Mouse (Mus musculus) liver, embryonic 13.5 days (tissue): Measurements from ENCODE around the gene Slc39a11. TPM values are rescaled to one million over a fixed set of nuclear protein-coding genes. Genes with fewer than 3 reads are reported as not detected.

Source experiments
- ATAC-seq: fragments of 200-750 bp; cut with Nextera tagmentation; 2 replicates; pipeline ENCODE4 v1.8.0; 2017; ENCODE audit warnings: low read depth, mild to moderate bottlenecking, moderate number of reproducible peaks, moderate library complexity
- DNase-seq: peaks from one replicate; pipeline ENCODE4 v3.0.0; 2022
- H3K27ac ChIP-seq: fragments of 300-500 bp; sonication (generic); 2 replicates; pipeline ENCODE4 v1.5.1; 2015; ENCODE audit warnings: moderate library complexity, mild to moderate bottlenecking, inconsistent platforms
- H3K27me3 ChIP-seq: fragments of 300-500 bp; sonication (generic); 2 replicates; pipeline ENCODE4 v1.6.1; 2015; ENCODE audit warnings: mild to moderate bottlenecking, inconsistent platforms
- H3K36me3 ChIP-seq: fragments of 300-500 bp; sonication (generic); 2 replicates; pipeline ENCODE4 v1.6.1; 2015; ENCODE audit warnings: mild to moderate bottlenecking, inconsistent platforms
- H3K4me1 ChIP-seq: fragments of 300-500 bp; sonication (generic); replicated peaks from 2 replicates; pipeline ENCODE4 v1.6.1; 2015; ENCODE audit warnings: inconsistent platforms
- H3K4me2 ChIP-seq: fragments of 300-500 bp; sonication (generic); 2 replicates; pipeline ENCODE4 v1.6.1; 2015; ENCODE audit warnings: inconsistent platforms, mild to moderate bottlenecking, moderate library complexity
- H3K4me3 ChIP-seq: fragments of 300-500 bp; sonication (generic); replicated peaks from 2 replicates; pipeline ENCODE4 v1.5.1; 2015; ENCODE audit warnings: mild to moderate bottlenecking, inconsistent platforms
- H3K9ac ChIP-seq: fragments of 300-500 bp; sonication (generic); 2 replicates; pipeline ENCODE4 v1.6.1; 2015; ENCODE audit warnings: mild to moderate bottlenecking, inconsistent platforms
- H3K9me3 ChIP-seq: fragments of 300-500 bp; sonication (generic); replicated peaks from 2 replicates; pipeline ENCODE4 v1.6.1; 2016; ENCODE audit warnings: inconsistent platforms
- WGBS: fragments of 180-500 bp; shearing (Covaris S2); methylation state at CpG from one replicate; pipeline ENCODE4 v1.1.7; 2015; ENCODE audit not compliant: insufficient replicate concordance; 5-methylcytosine and 5-hydroxymethylcytosine counted together
- polyA plus RNA-seq: library from polyadenylated mRNA; unstranded; fragments of >200 nt; fragmentation: Nextera tagmentation; extraction: Ambion mirVana; gene quantifications from 2 replicates; pipeline ENCODE4 v1.2.1, GENCODE M21; 2015

Slc39a11 gene
- polyA plus RNA-seq, 1 experiment from 2014 or later = 15.0 TPM

DNA sequence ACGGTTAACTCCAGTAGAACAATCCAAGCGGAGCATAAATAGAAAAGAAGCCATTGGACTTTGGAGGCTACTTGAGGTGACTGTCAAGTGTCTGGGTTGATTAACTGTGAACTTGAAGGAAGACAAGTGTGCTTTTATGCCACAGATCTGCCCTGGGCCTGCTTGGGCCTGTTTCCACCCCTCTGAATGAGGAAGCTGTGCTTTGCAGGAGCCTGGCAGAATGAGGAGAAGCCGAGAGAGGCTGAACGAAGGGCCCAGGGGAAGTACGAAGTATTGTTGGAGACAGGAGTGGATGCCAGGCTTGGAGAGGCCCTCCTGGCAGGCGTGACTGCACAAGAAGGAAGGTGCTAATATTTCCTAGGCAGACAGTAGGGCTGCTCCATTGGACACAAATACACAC, 378.0 kb downstream of the Slc39a11 start:
- H3K9me3 ChIP-seq = no peaks in the 10 kb centered on the region
- H3K4me1 ChIP-seq = no peaks in the 10 kb centered on the region
- H3K27me3 ChIP-seq = no peaks in the 10 kb centered on the region
- H3K9ac ChIP-seq = no peak overlapping the region
- H3K4me3 ChIP-seq = no peak overlapping the region
- no peak overlapping the region for H3K4me2 ChIP-seq
- H3K27ac ChIP-seq = no peak overlapping the region
- no peaks in the 10 kb centered on the region for H3K36me3 ChIP-seq
- no peak for DNase-seq
- 65% methylated on average over 6 of the region's 6 CpGs for WGBS
- no peak for ATAC-seq

DNA sequence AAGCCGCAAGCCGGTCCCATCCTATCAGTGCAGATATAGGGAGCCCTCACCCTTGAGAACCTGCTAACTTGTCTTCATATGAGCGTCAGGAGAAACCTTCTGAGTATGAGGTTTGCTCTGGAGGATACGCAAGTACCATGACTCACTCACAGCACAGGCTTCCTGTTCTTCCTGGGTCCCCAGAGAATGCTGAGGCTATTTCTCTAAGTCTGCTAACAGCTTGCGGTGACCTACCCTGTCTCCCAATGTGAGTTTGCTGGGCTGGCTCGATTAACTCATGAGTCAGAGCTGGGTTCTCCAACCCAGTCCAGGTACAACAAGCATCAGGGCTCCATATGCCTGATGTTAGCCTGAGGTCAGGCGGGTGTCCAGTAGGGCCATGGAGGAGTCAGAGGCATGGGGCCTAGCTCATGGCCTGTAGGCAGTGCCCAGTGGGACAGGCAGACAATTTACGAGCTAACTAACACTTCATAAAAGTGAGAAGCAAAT, 381.0 kb downstream of the Slc39a11 start:
- Histone ChIP-seq H3K4me2 (no peak overlapping the region), H3K27ac (no peak overlapping the region), H3K4me1 (no peaks in the 10 kb centered on the region), H3K9me3 (no peaks in the 10 kb centered on the region), H3K4me3 (no peak overlapping the region), H3K9ac (no peak overlapping the region), H3K36me3 (no peaks in the 10 kb centered on the region), H3K27me3 (no peaks in the 10 kb centered on the region)
- 68% methylated on average over 8 of the region's 8 CpGs for WGBS
- ATAC-seq (no peak), DNase-seq (no peak)

DNA sequence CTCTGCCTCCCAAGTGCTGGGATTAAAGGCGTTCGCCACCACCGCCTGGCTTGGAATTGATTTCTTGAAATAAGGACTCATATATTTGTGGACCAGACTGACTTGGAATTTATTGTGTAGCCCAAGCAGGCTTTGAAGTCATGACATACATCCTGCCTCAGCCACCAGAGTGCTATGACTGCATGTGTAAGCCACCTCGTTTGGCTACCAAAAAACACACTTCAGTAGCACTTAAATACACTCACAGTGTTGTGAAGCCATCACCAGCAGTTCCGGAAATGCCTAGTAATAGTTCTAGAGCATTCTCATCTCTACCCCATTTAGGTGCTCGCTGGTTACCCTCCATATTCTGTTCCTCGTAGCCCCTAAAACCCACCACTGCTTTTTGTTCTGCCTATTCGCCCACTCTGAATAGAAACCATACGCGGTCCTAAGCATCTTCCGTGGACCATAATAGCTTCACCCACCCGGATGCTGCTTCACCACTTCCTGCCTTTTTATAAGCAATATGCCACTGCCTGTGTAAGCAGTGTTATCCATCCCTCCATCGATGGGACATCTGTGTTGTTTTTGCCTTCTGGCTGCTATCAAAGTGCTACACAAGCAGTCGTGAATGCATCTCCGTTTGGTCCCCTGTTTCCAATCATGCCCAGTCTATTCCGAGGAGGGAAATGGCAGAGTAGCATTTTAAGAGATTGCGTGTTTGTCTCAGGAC, 382.2 kb downstream of the Slc39a11 start:
- no peak overlapping the region for H3K4me2 ChIP-seq
- no peaks in the 10 kb centered on the region for H3K36me3 ChIP-seq
- ATAC-seq (no peak), DNase-seq (no peak)
- H3K9ac ChIP-seq = no peak overlapping the region
- H3K27me3 ChIP-seq = no peaks in the 10 kb centered on the region
- no peak overlapping the region for H3K27ac ChIP-seq
- 71% methylated on average over 17 of the region's 17 CpGs for WGBS
- H3K4me3 ChIP-seq = no peak overlapping the region
- H3K4me1 ChIP-seq = no peaks in the 10 kb centered on the region
- H3K9me3 ChIP-seq = no peaks in the 10 kb centered on the region

DNA sequence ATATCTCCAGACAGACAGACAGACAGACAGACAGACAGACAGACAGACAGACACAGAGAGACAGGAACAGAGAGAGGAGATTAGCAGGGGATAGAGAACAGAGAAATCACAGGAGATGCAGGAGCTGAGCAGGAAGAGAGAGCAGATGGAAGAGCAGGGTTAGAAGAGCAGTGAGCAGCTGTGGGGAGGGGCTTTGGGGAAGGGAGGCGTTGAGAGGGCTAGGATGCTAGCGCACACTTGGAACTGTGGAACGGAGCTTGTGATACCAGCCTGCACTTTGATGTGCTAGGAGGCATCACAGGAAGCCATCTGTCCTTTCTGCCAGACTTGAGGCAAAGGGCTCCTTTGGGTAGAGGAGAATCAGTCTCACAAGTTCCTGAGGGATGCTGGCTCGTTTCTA, 383.2 kb downstream of the Slc39a11 start:
- Histone ChIP-seq H3K9ac (no peak overlapping the region), H3K4me2 (no peak overlapping the region), H3K36me3 (no peaks in the 10 kb centered on the region), H3K9me3 (no peaks in the 10 kb centered on the region), H3K4me1 (no peaks in the 10 kb centered on the region), H3K27ac (no peak overlapping the region), H3K4me3 (no peak overlapping the region), H3K27me3 (no peaks in the 10 kb centered on the region)
- DNase-seq = no peak
- 53% methylated on average over 4 of the region's 4 CpGs for WGBS
- no peak for ATAC-seq

DNA sequence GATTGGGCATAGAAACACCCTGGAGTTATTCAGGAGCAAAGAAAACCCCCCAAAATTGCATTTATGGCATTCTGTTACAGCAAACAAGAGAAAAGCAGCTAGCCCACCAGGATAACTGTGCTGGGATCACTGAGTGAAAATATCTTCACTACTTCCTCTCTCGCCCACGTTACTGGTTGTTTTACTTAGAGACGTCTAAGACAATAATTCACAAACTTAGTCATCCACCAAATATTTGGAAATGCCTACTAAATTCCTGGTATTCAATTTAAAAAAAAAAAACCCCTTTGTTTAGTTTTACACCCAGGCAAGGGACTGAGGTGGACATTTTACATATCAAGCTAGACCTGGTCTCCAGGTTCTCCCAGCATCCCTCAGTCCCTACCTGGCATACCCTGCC, 384.3 kb downstream of the Slc39a11 start:
- ATAC-seq = no peak

DNA sequence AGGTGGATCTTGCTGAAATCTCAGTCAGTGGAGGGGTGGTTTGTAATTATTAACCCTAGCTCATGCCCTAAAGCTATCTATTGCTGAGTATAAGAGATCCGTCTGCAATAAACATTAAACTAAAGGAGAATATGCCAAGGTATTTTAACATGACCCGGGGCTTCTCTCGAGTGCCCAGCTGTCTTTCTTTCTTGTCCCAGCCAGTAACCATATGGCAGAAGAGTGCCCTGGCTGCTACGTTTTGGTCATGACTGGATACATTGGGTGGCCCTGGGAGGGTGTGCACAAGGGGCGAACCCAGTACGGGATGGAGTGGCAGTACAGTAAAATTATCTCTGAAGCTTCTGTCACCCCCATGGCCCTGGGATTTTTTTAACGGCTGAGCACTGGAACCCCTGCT, 385.9 kb downstream of the Slc39a11 start:
- no peak for ATAC-seq
- no peaks in the 10 kb centered on the region for H3K36me3 ChIP-seq
- peaks cover 6% of the 10 kb centered on the region; the same call in 1 of the 2 replicates for H3K4me1 ChIP-seq
- no peaks in the 10 kb centered on the region for H3K27me3 ChIP-seq
- DNase-seq = no peak
- H3K9me3 ChIP-seq = no peaks in the 10 kb centered on the region
- no peak overlapping the region for H3K4me2 ChIP-seq
- no peak overlapping the region for H3K27ac ChIP-seq
- WGBS = 71% methylated on average over 7 of the region's 7 CpGs
- no peak overlapping the region for H3K4me3 ChIP-seq
- no peak overlapping the region for H3K9ac ChIP-seq

More for the DNA sequence above, 384.3 kb downstream of the Slc39a11 start:
- Histone ChIP-seq H3K27ac (no peak overlapping the region), H3K4me1 (no peaks in the 10 kb centered on the region), H3K4me3 (no peak overlapping the region), H3K9me3 (no peaks in the 10 kb centered on the region), H3K27me3 (no peaks in the 10 kb centered on the region), H3K36me3 (no peaks in the 10 kb centered on the region), H3K9ac (no peak overlapping the region), H3K4me2 (no peak overlapping the region)
- 60% methylated on average over 3 of the region's 3 CpGs for WGBS
- DNase-seq = no peak

DNA sequence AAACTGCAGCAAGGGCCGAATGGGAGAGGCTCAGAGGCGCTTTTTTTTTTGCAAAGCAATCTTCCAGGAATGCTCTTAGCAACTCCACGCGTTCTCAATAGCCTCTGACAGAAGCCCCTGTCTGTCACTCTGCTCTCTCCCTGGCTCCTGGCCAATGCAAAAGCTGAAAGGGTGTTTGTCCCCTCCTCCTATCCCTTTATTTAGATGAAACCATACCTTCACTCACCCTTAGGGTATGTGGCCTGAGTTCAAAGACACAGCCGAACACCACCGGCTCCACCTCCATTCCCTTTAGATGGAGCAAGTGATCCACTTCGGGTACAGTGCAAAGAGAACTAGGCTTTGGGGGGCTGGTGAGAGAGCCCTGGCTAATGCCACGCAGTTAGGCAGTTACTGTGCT, 387.8 kb downstream of the Slc39a11 start:
- H3K9ac ChIP-seq = no peak overlapping the region
- peaks cover 6% of the 10 kb centered on the region; the same call in 1 of the 2 replicates for H3K4me1 ChIP-seq
- WGBS = 58% methylated on average over 8 of the region's 8 CpGs
- no peaks in the 10 kb centered on the region for H3K27me3 ChIP-seq
- no peak for ATAC-seq
- H3K4me2 ChIP-seq = no peak overlapping the region
- no peak overlapping the region for H3K27ac ChIP-seq
- H3K36me3 ChIP-seq = no peaks in the 10 kb centered on the region
- H3K4me3 ChIP-seq = no peak overlapping the region
- H3K9me3 ChIP-seq = no peaks in the 10 kb centered on the region
- DNase-seq = no peak

DNA sequence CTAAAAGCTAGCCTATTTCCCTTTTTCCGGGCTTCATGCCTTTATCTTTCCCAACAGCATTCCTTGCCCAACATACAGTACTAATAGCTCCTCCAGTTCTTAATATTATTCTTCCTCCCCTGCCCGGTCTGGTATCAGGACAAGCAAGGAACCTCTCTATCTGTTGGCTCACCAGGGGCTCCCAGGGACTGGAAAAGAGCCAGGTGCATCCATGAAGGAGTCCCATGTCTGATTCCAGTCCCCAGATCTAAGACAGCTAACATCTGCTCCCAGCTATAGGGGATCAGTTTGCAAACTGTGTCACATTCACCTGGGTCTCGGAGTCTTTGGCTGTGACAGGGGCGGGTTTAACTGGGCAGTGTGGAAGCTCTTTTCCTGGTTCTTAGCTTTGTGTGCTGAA, 388.5 kb downstream of the Slc39a11 start:
- no peak overlapping the region for H3K9ac ChIP-seq
- H3K27me3 ChIP-seq = no peaks in the 10 kb centered on the region
- no peak overlapping the region for H3K4me3 ChIP-seq
- DNase-seq (no peak), ATAC-seq (no peak)
- no peak overlapping the region for H3K4me2 ChIP-seq
- 67% methylated on average over 4 of the region's 4 CpGs for WGBS
- peaks cover 6% of the 10 kb centered on the region; the same call in 1 of the 2 replicates for H3K4me1 ChIP-seq
- no peaks in the 10 kb centered on the region for H3K36me3 ChIP-seq
- no peaks in the 10 kb centered on the region for H3K9me3 ChIP-seq
- H3K27ac ChIP-seq = no peak overlapping the region

DNA sequence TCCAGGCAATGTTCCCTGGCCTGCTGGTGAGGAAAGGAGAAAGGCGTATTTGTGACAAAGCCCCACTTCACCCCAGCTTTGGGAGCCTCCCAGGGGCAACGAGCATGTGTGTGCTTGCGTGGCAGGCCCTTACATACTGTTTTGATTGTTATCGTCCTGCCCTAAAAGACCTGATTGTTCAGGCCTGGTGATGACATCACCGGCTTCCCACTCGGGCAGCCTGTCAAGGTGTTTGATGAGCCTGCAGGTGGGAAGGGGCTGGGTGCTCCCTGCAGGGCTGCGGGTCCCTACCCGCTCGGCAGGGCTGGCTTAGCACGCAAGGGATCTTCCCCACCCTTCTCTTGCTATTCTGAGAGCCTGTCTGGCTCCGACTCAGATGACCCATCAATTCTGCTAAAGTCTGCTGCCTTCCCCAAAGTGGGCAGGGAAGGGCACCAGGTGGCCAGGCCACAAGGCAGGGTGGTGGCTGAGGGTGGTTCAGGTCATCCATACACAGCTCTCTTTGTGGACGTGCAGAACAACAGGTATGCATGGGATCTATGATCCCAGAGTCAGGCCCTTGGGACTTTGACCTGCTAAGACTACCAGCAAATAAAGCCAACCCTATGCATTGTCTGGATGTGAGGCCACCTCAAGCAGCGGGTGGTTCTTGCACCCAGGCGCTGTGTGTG, 390.0 kb downstream of the Slc39a11 start:
- Histone ChIP-seq H3K27ac (no peak overlapping the region), H3K4me3 (no peak overlapping the region), H3K4me2 (no peak overlapping the region), H3K36me3 (no peaks in the 10 kb centered on the region), H3K4me1 (peaks cover 6% of the 10 kb centered on the region; the same call in 1 of the 2 replicates), H3K9ac (no peak overlapping the region), H3K9me3 (no peaks in the 10 kb centered on the region), H3K27me3 (no peaks in the 10 kb centered on the region)
- ATAC-seq (no peak), DNase-seq (no peak)
- 74% methylated on average over 14 of the region's 14 CpGs for WGBS

DNA sequence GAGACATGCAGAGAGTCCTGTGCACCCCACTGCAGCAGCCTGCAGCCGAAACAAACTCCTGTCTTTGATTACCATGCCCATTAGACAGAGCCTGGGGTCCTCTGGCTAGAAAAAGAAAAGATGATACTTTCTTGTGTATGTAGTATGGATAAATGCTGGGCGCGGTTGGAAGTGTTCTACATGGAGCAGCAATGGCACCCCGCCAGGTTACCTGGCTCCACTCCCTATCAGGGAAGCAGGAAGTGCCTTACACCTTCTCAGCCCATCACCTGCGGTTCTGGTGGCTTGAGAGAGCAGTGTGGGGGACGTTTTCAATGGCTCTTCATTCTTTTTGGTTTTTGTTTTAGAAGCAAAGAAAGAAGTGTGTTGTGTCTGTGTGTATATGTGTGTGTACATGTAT, 391.9 kb downstream of the Slc39a11 start:
- DNase-seq = no peak
- no peak overlapping the region for H3K27ac ChIP-seq
- no peaks in the 10 kb centered on the region for H3K9me3 ChIP-seq
- H3K4me2 ChIP-seq = no peak overlapping the region
- H3K9ac ChIP-seq = no peak overlapping the region
- peaks cover 6% of the 10 kb centered on the region; the same call in 1 of the 2 replicates for H3K4me1 ChIP-seq
- H3K27me3 ChIP-seq = no peaks in the 10 kb centered on the region
- 55% methylated on average over 6 of the region's 6 CpGs for WGBS
- no peak overlapping the region for H3K4me3 ChIP-seq
- no peaks in the 10 kb centered on the region for H3K36me3 ChIP-seq
- no peak for ATAC-seq

DNA sequence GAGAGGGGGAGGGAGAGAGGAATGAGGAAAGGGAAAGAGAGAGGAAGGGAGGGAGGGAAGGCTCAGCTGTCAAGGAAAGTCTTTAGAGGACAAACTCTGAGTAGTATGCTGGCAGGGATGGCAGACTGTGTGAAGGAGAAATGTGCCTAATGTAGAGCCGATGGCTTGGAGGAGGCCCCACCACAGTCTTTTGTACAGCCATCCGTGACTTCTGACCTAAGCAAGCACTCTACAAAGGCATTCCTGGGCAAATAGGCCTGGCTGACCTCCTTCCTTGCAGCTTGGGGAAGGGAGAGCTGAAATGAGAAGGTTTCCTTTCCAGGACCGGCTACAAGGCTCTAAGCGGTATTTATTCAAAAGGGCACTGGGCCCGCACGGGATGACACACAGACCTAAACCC, 395.2 kb downstream of the Slc39a11 start:
- no peaks in the 10 kb centered on the region for H3K9me3 ChIP-seq
- H3K9ac ChIP-seq = no peak overlapping the region
- ATAC-seq (no peak), DNase-seq (no peak)
- WGBS = 69% methylated on average over 6 of the region's 6 CpGs
- no peaks in the 10 kb centered on the region for H3K4me1 ChIP-seq
- H3K27me3 ChIP-seq = no peaks in the 10 kb centered on the region
- no peak overlapping the region for H3K4me3 ChIP-seq
- H3K36me3 ChIP-seq = no peaks in the 10 kb centered on the region
- H3K4me2 ChIP-seq = no peak overlapping the region
- H3K27ac ChIP-seq = no peak overlapping the region

DNA sequence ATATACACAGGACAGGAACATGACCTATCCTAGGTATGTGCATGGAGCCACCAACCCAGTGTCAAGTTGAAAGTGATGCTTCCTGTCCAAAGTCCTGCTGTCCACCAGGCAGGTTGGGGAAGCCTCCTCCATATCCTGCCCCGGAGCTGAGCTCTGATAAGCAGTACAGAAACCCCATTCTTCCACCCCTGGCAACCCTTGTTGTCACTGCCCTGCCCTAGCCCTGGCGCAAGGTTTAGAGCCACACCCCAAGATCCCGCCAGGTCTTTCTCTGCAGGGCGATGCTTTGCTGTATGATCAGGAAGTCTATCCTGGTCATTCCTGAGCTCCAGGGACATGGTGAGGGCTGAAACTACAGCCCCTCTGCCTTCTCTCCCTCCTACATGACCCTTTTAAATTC, 396.7 kb downstream of the Slc39a11 start:
- Histone ChIP-seq H3K4me3 (no peak overlapping the region), H3K9me3 (no peaks in the 10 kb centered on the region), H3K27me3 (no peaks in the 10 kb centered on the region), H3K36me3 (no peaks in the 10 kb centered on the region), H3K4me1 (no peaks in the 10 kb centered on the region), H3K4me2 (no peak overlapping the region), H3K27ac (no peak overlapping the region), H3K9ac (no peak overlapping the region)
- no peak for DNase-seq
- no peak for ATAC-seq
- 70% methylated on average over 4 of the region's 4 CpGs for WGBS
